Mouse (Mus musculus): Measurements from ENCODE around the gene Olfr1118. TPM values are rescaled to one million over a fixed set of nuclear protein-coding genes. Genes with fewer than 3 reads are reported as not detected.
"Not testable (repeated sequence)": the region's sequence is repeated elsewhere in the genome, so short reads cannot be mapped to it uniquely, and the experiment has no call there.

Gene Olfr1118
- not detected in 2 replicates for polyA plus RNA-seq (2011; ENCODE audit: insufficient read length, low read depth, missing spikeins)

DNA sequence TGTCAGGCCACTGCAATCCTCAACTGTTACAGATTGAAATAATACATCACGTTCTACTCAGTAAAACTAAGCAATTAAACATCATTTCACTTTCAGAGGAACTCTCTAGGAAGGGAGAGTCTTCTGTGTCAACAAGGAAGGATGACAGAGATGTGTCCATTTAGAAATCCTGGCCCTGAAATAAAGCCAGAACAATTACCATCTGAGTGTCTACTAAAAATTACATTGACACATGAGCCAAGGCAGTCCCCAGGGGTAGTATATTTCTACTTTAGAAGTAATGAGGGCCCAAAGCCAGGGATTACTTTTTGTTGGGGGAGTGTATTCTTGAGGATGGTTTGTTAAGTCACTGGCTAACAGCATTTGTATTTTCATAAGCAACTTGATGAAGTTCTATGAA lies at the start of gene Olfr1118:
TSS of gene Olfr1118 (plus strand) at position 301 of the 400 bp plus-strand sequence.
- H3K4me3 ChIP-seq (ENCODE audit: insufficient read depth, low read length): no peak within 1 kb of the TSS
- TF ChIP-seq CTCF (IDR thresholded peaks at IDR 0.05; ENCODE audit: borderline replicate concordance, insufficient read depth, low read length) (no peak), POLR2A (IDR thresholded peaks at IDR 0.05; ENCODE audit: low read depth, low read length) (no peak)
- no peaks in the 10 kb centered on the region for H3K4me1 ChIP-seq (ENCODE audit: control insufficient read depth, insufficient read depth, low read length)
- no peak within 1 kb of the TSS for H3K27ac ChIP-seq (ENCODE audit: insufficient read depth, low read length)

DNA sequence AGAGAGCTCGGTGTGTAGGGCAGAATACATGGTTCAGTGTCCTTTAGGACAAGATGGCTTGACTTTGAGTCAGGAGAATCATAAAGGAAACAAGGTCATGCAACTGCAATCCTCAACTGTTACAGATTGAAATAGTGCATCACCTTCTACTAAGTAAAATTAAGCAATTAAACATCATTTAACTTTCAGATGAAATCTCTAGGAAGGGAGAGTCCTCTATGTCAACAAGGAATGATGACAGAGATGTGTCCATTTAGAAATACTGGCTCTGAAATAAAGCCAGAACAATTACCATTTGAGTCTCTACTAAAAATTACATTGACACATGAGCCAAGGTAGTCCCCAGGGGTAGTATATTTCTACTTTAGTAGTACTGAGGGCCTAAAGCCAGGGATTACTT lies 40.1 kb upstream of the Olfr1118 start, which contains the start of gene Olfr1116:
TSS of gene Olfr1116 (plus strand) at position 301 of the 400 bp plus-strand sequence.
- no peaks in the 10 kb centered on the region for H3K4me1 ChIP-seq (ENCODE audit: control insufficient read depth, insufficient read depth, low read length)
- TF ChIP-seq POLR2A (IDR thresholded peaks at IDR 0.05; ENCODE audit: low read depth, low read length) (no peak), CTCF (IDR thresholded peaks at IDR 0.05; ENCODE audit: borderline replicate concordance, insufficient read depth, low read length) (no peak)
- no peak within 1 kb of the TSS for H3K4me3 ChIP-seq (ENCODE audit: insufficient read depth, low read length)
- H3K27ac ChIP-seq (ENCODE audit: insufficient read depth, low read length): no peak within 1 kb of the TSS

GRCm38 (mm10) chr2:87293977-87294376 lies 13.4 kb upstream of the Olfr1118 start:
- H3K4me1 ChIP-seq (ENCODE audit: control insufficient read depth, insufficient read depth, low read length); H3K27ac ChIP-seq (ENCODE audit: insufficient read depth, low read length); H3K4me3 ChIP-seq (ENCODE audit: insufficient read depth, low read length): not testable (repeated sequence)

DNA sequence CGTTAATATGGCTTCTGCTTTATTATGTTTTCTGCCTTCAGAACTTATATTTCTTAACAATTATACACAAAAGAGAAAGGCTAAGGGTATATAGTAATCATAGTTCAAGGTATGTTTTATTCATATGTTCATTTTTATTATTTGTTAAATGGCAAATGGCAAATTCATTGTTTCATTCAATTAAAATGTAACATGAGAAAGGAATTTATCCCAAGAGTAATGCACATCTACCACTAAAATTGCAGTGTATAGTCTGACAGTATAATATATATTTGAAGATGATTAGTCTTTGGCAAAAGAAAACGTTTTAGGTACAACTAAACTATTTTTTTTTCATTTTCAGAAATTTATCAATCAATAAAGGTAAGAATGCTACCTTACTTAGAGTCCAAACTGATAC lies 47.1 kb downstream of the Olfr1118 start, which contains the start of gene Olfr1120:
TSS of gene Olfr1120 (plus strand) at position 301 of the 400 bp plus-strand sequence.
- no peak within 1 kb of the TSS for H3K27ac ChIP-seq (ENCODE audit: insufficient read depth, low read length)
- TF ChIP-seq CTCF (IDR thresholded peaks at IDR 0.05; ENCODE audit: borderline replicate concordance, insufficient read depth, low read length) (no peak), POLR2A (IDR thresholded peaks at IDR 0.05; ENCODE audit: low read depth, low read length) (no peak)
- H3K4me3 ChIP-seq (ENCODE audit: insufficient read depth, low read length): no peak within 1 kb of the TSS
- no peaks in the 10 kb centered on the region for H3K4me1 ChIP-seq (ENCODE audit: control insufficient read depth, insufficient read depth, low read length)

- H3K4me3 ChIP-seq (ENCODE audit: insufficient read depth, low read length); H3K27ac ChIP-seq (ENCODE audit: insufficient read depth, low read length); H3K4me1 ChIP-seq (ENCODE audit: control insufficient read depth, insufficient read depth, low read length): not testable (repeated sequence)
Observed at GRCm38 (mm10) chr2:87360121-87360520, 52.7 kb downstream of the Olfr1118 start.

Other genes starting within 250 kb of the Olfr1118 start
- not detected in 2 replicates for gene Olfr1107, start 231.8 kb upstream of the Olfr1118 start, polyA plus RNA-seq (2011; ENCODE audit: insufficient read length, low read depth, missing spikeins)
- gene Olfr1109, start 211.6 kb upstream of the Olfr1118 start, polyA plus RNA-seq (2011; ENCODE audit: insufficient read length, low read depth, missing spikeins): not detected in 2 replicates
- not detected in 2 replicates for gene Olfr259, start 193.0 kb upstream of the Olfr1118 start, polyA plus RNA-seq (2011; ENCODE audit: insufficient read length, low read depth, missing spikeins)
- gene Olfr1110, start 167.3 kb upstream of the Olfr1118 start, polyA plus RNA-seq (2011; ENCODE audit: insufficient read length, low read depth, missing spikeins): not detected in 2 replicates
- gene Olfr1111, start 155.0 kb upstream of the Olfr1118 start, polyA plus RNA-seq (2011; ENCODE audit: insufficient read length, low read depth, missing spikeins): not detected in 2 replicates
- gene Olfr1112, start 119.8 kb upstream of the Olfr1118 start, polyA plus RNA-seq (2011; ENCODE audit: insufficient read length, low read depth, missing spikeins): not detected in 2 replicates
- gene Olfr1113, start 98.6 kb upstream of the Olfr1118 start, polyA plus RNA-seq (2011; ENCODE audit: insufficient read length, low read depth, missing spikeins): not detected in 2 replicates
- gene Olfr1115, start 59.6 kb upstream of the Olfr1118 start, polyA plus RNA-seq (2011; ENCODE audit: insufficient read length, low read depth, missing spikeins): not detected in 2 replicates
- not detected in 2 replicates for gene Olfr1116, start 40.0 kb upstream of the Olfr1118 start, polyA plus RNA-seq (2011; ENCODE audit: insufficient read length, low read depth, missing spikeins)
- not detected in 2 replicates for gene Olfr1120, start 47.2 kb downstream of the Olfr1118 start, polyA plus RNA-seq (2011; ENCODE audit: insufficient read length, low read depth, missing spikeins)
- not detected in 2 replicates for gene Olfr1121, start 62.3 kb downstream of the Olfr1118 start, polyA plus RNA-seq (2011; ENCODE audit: insufficient read length, low read depth, missing spikeins)
- gene Olfr1122, start 78.3 kb downstream of the Olfr1118 start, polyA plus RNA-seq (2011; ENCODE audit: insufficient read length, low read depth, missing spikeins): not detected in 2 replicates
- 0.11 TPM in 1 of 2 replicates, not detected in the other for gene Olfr1123, start 109.1 kb downstream of the Olfr1118 start, polyA plus RNA-seq (2011; ENCODE audit: insufficient read length, low read depth, missing spikeins)
- not detected in 2 replicates for gene Olfr1124, start 122.7 kb downstream of the Olfr1118 start, polyA plus RNA-seq (2011; ENCODE audit: insufficient read length, low read depth, missing spikeins)
- gene Olfr1126, start 146.4 kb downstream of the Olfr1118 start, polyA plus RNA-seq (2011; ENCODE audit: insufficient read length, low read depth, missing spikeins): not detected in 2 replicates
- gene Pramel7, start 189.5 kb downstream of the Olfr1118 start, polyA plus RNA-seq (2011; ENCODE audit: insufficient read length, low read depth, missing spikeins): not detected in 2 replicates
- gene Pramel6, start 199.0 kb downstream of the Olfr1118 start, polyA plus RNA-seq (2011; ENCODE audit: insufficient read length, low read depth, missing spikeins): not detected in 2 replicates
- gene Olfr153, start 224.2 kb downstream of the Olfr1118 start, polyA plus RNA-seq (2011; ENCODE audit: insufficient read length, low read depth, missing spikeins): not detected in 2 replicates
- gene Olfr1128, start 238.0 kb downstream of the Olfr1118 start, polyA plus RNA-seq (2011; ENCODE audit: insufficient read length, low read depth, missing spikeins): not detected in 2 replicates

All from embryonic fibroblast, embryonic 13.5 days (primary cell).